Mouse (Mus musculus): ENCODE results near the gene Gucy2g.

GRCm38 (mm10) chr19:55269051-55269450 lies 28.0 kb upstream of the Gucy2g start:
- TF ChIP-seq CTCF (IDR thresholded peaks at IDR 0.05 in 2 of 3, conservative IDR thresholded peaks at IDR 0.05 in 1 of 3; ENCODE audit: control insufficient read depth in 1 of 3, insufficient read depth in 1 of 3, low read depth in 2 of 3, low read length in 3 of 3, poor library complexity in 1 of 3, severe bottlenecking in 1 of 3), result no peak
- TF ChIP-seq GATA1 (IDR thresholded peaks at IDR 0.05; ENCODE audit: low read depth, low read length), result no peak
- no peak for TF ChIP-seq JUND (IDR thresholded peaks at IDR 0.05; ENCODE audit: low read depth, low read length)
- no peak for TF ChIP-seq NRF1 (IDR thresholded peaks at IDR 0.05; ENCODE audit: insufficient read depth, low read depth, low read length, poor library complexity, severe bottlenecking)
- TF ChIP-seq MAFK (IDR thresholded peaks at IDR 0.05; ENCODE audit: borderline replicate concordance, low read depth, low read length), result no peak
- TF ChIP-seq EP300 (IDR thresholded peaks at IDR 0.05; ENCODE audit: low read depth in 1 of 2, low read length in 2 of 2), result no peak
- no peak for TF ChIP-seq POLR2A (IDR thresholded peaks at IDR 0.05; ENCODE audit: control insufficient read depth in 1 of 2, insufficient read depth in 1 of 2, low read depth in 1 of 2, low read length in 2 of 2, poor library complexity in 1 of 2)
- TF ChIP-seq CHD2 (IDR thresholded peaks at IDR 0.05; ENCODE audit: low read length), result no peak
- TF ChIP-seq ETS1 (IDR thresholded peaks at IDR 0.05; ENCODE audit: low read depth, low read length), result no peak
- no peak for TF ChIP-seq SMC3 (IDR thresholded peaks at IDR 0.05; ENCODE audit: low read depth, low read length)
- no peak for TF ChIP-seq HCFC1 (IDR thresholded peaks at IDR 0.05; ENCODE audit: low read depth, low read length)
- TF ChIP-seq USF1 (IDR thresholded peaks at IDR 0.05; ENCODE audit: low read depth, low read length), result no peak
- TF ChIP-seq TCF12 (IDR thresholded peaks at IDR 0.05; ENCODE audit: low read depth, low read length), result no peak

Measured in MEL (cell line).